Mouse (Mus musculus) heart, adult 2 months (tissue): Measurements from ENCODE around the gene Cdk14.

Source experiments
- CTCF ChIP-seq: fragments of 200-600 bp; IDR thresholded peaks from 2 replicates; pipeline ENCODE4 v1.8.1; 2022; ENCODE audit warnings: antibody characterized with exemption, mild to moderate bottlenecking, moderate library complexity
- POLR2A ChIP-seq: fragments of 200-500 bp; IDR thresholded peaks from 2 replicates; pipeline ENCODE4 v1.6.1; 2011; ENCODE audit warnings: mild to moderate bottlenecking, low read depth, low read length, control low read depth; ENCODE audit not compliant: insufficient read depth

GRCm38 (mm10) chr5:5313195-5313760 is 106.8 kb downstream of the Cdk14 start:
- TF ChIP-seq POLR2A (no peak), CTCF (no peak)
